8 mouse cellular contexts compared by ENCODE assay signal in genomic region chr9:4375828-4376639, GRCm38 (mm10). TPM values are rescaled to one million over a fixed set of nuclear protein-coding genes. Genes with fewer than 3 reads are reported as not detected.
DNase-seq lines count a peak whose midpoint lies in the region; ATAC-seq lines count a peak whose summit lies in the region.

Msantd4 (plus strand) TSS chr9:4376562.

- no peaks in the 10 kb centered on the region for H3K4me1 ChIP-seq in hindbrain, embryonic 11.5 days (replicated peaks; ENCODE audit: control insufficient read depth, insufficient read depth, low read length)

- WGBS in hindbrain, embryonic 11.5 days: 2% methylated on average over 31 of the region's 31 CpGs

- peak within 1 kb of the TSS; percentile 76 for H3K4me3 ChIP-seq in hindbrain, embryonic 11.5 days (ENCODE audit: low read depth, low read length)

- H3K27me3 ChIP-seq in hindbrain, embryonic 11.5 days (ENCODE audit: control insufficient read depth, insufficient read depth, low read length): no peaks in the 10 kb centered on the region

- H3K27ac ChIP-seq in hindbrain, embryonic 11.5 days (ENCODE audit: low read depth, low read length): peak within 1 kb of the TSS; percentile 61

- DNase-seq in Muller cell, postnatal 12 days (ENCODE audit: inconsistent ontology term): peak; percentile 98
- DNase-seq in cerebellum, adult 9-11 months: peak; percentile 99
- DNase-seq in frontal cortex, adult 2 months (ENCODE audit: extremely low spot score in 1 of 2, low spot score in 1 of 2): peak; percentile 99
- DNase-seq in hindbrain, embryonic 11.5 days (ENCODE audit: low spot score): peak; percentile 98
- DNase-seq in layer of hippocampus, postnatal 10 days (ENCODE audit: low spot score in 2 of 2): peak; percentile 95 to 96
- DNase-seq in lung, postnatal 10 days: peak; percentile 99
- DNase-seq in ovary, postnatal 36 days (ENCODE audit: low spot score): peak; percentile 92
- DNase-seq in thymus, postnatal 25 days: peak; percentile 91

- peak; percentile 100 for ATAC-seq in hindbrain, embryonic 11.5 days (ENCODE audit: low FRiP score)

- H3K36me3 ChIP-seq in hindbrain, embryonic 11.5 days (ENCODE audit: control insufficient read depth, insufficient read depth, low read length): 0 out of 2 replicates have a peak, but pooled peaks cover 3% of the 10 kb centered on the region

- H3K9me3 ChIP-seq in hindbrain, embryonic 11.5 days (ENCODE audit: control insufficient read depth, low read length): no peaks in the 10 kb centered on the region

- peak within 1 kb of the TSS; percentile 54 for H3K4me2 ChIP-seq in hindbrain, embryonic 11.5 days (replicated peaks; ENCODE audit: low read depth, low read length)

- peak within 1 kb of the TSS; percentile 75 for H3K9ac ChIP-seq in hindbrain, embryonic 11.5 days (ENCODE audit: low read depth, low read length)

RNA-seq across cellular contexts. Expression of gene Msantd4, which starts in this region (rescaled TPM):
- polyA plus RNA-seq in frontal cortex, adult 2 months (2012; rRNA removed): 36.2 and 39.8 TPM in 2 replicates
- 73.8 and 79.2 TPM in 2 replicates for polyA plus RNA-seq in hindbrain, embryonic 11.5 days (2014; fragmentation: Nextera tagmentation; extraction: Ambion mirVana)
- total RNA-seq in layer of hippocampus, postnatal 10 days (2021): 10 to 100 TPM; 48.9 TPM

Comparison
In these comparisons a context has a peak if more than half of its experiments do, and no peak if none do; other contexts are left out.
1. Peak in every context shown above with its lines: DNase-seq, ATAC-seq, H3K4me3 ChIP-seq and H3K27ac ChIP-seq.